Mouse (Mus musculus): Measurements from ENCODE around the gene Nr6a1.

Gene Nr6a1

DNA sequence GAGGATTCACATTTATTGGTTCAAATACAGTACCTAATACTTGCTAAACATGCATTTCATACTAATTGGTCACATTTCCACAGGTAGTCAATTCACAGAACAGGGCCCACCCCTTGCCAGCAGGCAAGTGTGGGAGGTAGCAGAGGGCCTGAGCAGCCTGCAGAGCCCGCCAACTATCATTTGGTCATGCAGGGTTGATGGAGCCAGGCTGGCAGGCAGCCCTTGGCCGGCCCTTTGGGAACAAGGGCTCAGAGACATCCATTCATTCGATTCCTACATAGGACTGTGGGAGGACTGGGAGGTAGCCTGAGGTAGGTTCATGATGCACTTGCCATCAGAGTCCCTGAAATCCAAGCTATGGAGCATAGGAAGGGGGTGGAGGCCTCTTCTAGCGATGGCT is 204.1 kb downstream of the Nr6a1 start:
- in situ Hi-C loops (cut with MboI; ENCODE audit: unreplicated experiment in 2 of 2), result no loop called here

GRCm38 (mm10) chr2:38722076-38722475 is 205.4 kb downstream of the Nr6a1 start:
- in situ Hi-C loops (cut with MboI; ENCODE audit: unreplicated experiment in 2 of 2), result no loop called here

DNA sequence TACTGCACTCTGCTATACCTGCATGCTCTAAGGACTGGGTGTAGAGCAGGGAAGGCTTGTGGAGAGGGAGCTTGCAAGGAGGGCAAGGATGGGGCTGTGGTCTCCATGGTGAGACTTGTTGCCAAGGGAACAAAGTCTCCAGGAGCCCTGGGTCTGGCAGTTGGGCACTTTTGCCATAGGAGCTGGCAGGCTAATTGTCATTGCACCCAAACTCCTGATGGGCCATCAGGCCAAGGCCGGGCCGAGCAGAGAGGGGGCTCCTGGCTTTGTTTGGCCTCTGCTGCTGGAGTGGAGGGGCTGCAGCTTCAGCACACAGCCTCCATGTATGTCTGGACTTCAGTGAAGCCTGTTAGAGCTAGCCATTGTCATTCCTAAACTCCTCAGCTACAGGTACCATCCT is 206.8 kb downstream of the Nr6a1 start:
- in situ Hi-C loops (cut with MboI; ENCODE audit: unreplicated experiment in 2 of 2), result no loop called here

- in situ Hi-C loops (cut with MboI; ENCODE audit: unreplicated experiment in 2 of 2), result no loop called here
These were observed 208.1 kb downstream of the Nr6a1 start for GRCm38 (mm10) chr2:38719354-38719753.

GRCm38 (mm10) chr2:38718676-38719075 is 208.8 kb downstream of the Nr6a1 start:
- in situ Hi-C loops (cut with MboI; ENCODE audit: unreplicated experiment in 2 of 2), result no loop called here

- in situ Hi-C loops (cut with MboI; ENCODE audit: unreplicated experiment in 2 of 2), result no loop called here
These were observed 210.1 kb downstream of the Nr6a1 start for GRCm38 (mm10) chr2:38717436-38717835.

DNA sequence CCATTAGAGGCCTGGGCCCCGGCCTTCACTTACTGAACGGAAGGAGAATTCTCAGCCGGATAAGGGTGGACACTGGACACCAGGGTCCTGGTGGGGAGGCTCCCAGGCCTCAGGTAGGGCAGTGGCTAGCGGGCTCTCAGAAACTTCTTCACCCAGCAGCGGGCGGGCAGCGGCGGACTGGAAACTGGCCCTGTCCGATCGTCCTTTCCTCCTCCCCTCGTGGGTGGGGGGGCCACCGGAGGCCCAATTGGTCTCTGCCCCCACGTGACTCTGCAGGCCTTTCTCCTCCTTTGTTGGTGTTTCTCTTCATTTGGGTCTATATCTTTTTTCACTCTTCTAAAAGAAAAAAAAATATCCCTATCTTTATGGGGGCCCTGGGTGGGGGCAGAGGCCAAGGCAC is 213.2 kb downstream of the Nr6a1 start, which contains the start of gene Nr5a1:
Gene Nr5a1 (minus strand): TSS at position 219 of the 400 bp plus-strand sequence.
- in situ Hi-C loops (cut with MboI; ENCODE audit: unreplicated experiment in 2 of 2), result no loop called here

DNA sequence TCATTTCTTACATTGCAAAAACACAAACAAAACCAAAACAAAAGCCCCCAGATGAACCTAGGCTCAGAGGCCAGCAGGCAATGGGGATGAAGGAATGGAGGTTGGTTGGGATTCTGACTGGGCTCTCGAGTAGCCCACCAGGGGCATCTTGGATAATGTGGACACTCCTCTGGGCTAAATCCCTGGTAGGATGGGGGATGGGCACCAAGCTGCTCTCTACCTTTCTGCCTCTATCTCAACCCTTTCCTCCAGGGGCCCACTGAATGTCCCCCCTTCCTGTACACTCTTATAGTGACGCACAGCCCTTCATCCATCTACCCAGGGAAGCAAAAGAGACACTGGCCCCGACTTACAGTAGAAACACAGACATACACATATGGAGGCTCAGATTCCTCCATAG is 213.9 kb downstream of the Nr6a1 start:
- in situ Hi-C loops (cut with MboI; ENCODE audit: unreplicated experiment in 2 of 2), result no loop called here

GRCm38 (mm10) chr2:38712769-38713125 is 214.7 kb downstream of the Nr6a1 start:
- in situ Hi-C loops (cut with MboI; ENCODE audit: unreplicated experiment in 2 of 2), result no loop called here

- in situ Hi-C loops (cut with MboI; ENCODE audit: unreplicated experiment in 2 of 2), result no loop called here
These were observed 215.3 kb downstream of the Nr6a1 start for GRCm38 (mm10) chr2:38712076-38712768.

DNA sequence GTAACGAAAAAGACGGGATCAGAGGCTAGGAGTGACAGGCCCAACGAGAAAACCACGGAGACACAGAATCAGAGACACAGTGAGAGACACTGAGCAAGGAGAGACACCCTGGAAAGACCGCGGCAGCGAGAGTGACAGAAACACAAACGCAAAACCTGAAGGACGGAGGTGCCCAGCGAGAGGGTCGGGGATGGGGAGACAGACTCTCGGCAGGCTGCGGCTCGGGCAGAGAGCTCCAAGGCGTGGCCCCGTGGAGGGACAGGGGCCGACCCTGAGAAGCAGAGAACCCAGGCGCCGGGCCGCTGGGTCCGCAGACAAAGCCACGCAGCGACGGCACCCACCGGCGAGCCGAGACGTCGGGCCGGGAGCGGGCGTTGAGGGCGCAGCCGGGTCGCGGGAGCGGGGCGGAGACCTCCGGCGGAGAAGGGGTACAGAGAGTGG is 216.0 kb downstream of the Nr6a1 start:
- in situ Hi-C loops (cut with MboI; ENCODE audit: unreplicated experiment in 2 of 2), result no loop called here

DNA sequence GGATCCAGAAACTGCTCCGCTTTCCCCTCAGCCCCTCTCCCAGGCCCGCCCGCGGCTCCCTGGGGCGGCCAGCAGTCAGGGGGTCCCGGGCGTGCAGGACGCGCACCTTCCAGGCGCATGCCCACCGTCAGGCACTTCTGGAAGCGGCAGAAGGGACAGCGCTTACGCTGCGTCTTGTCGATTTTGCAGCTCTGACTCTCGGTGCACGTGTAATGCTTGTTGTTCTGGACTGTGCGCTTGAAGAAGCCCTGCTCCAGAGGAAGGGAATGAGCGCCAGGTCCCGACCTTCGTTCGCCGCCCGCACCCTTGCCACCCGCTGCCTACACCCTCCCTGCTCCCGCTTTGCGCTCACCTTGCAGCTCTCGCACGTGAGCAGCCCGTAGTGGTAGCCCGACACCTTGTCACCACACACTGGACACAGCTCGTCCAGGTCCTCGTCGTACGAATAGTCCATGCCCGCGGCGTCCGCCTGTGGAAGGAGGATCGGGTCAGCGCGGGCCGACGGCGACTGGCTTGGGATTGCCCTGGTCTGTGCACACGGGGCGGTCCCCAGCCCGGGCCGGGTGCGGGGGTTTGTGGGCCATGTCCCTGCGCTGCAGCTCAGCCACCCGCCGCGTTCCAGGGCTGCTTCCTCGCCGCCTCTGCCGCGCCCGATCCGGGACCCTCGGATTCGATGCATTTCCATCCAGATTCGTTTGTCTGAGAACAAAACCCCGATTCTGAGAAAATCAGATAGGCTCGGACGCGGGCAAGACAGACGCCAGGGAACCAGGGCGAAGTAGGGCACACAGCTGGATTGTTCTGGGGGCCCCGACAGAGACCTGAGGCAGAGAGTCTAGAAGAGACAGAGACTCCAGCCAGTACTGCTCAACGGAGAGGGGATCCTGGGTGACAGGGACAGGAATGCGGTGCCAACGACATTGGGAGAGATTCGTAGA is 216.9 kb downstream of the Nr6a1 start:
- in situ Hi-C loops (cut with MboI; ENCODE audit: unreplicated experiment in 2 of 2), result no loop called here

- in situ Hi-C loops (cut with MboI; ENCODE audit: unreplicated experiment in 2 of 2), result no loop called here
These were observed 218.4 kb downstream of the Nr6a1 start for GRCm38 (mm10) chr2:38708907-38709688.

GRCm38 (mm10) chr2:38706661-38707060 is 220.8 kb downstream of the Nr6a1 start:
- in situ Hi-C loops (cut with MboI; ENCODE audit: unreplicated experiment in 2 of 2), result no loop called here

GRCm38 (mm10) chr2:38705036-38705435 is 222.5 kb downstream of the Nr6a1 start:
- in situ Hi-C loops (cut with MboI; ENCODE audit: unreplicated experiment in 2 of 2), result no loop called here

DNA sequence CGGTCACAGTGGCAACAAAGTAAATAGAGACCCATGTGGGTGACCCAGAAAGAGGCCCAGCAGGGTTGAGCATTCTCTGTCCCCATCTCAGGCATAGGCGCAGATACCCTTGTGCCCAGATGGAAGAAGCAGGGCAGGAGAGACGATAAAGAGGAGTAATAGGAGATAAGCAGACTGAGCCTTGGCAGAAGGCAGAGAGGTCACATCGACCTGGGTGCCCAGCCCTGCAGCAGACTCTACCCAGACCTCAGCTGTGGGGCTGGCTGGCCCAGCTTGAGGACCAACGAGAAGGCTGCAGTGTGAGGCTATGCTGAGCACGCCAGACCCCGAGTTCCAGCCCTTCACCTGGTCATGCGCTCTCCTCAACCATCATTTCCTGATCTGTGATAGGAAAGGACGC is 223.2 kb downstream of the Nr6a1 start:
- in situ Hi-C loops (cut with MboI; ENCODE audit: unreplicated experiment in 2 of 2), result no loop called here

DNA sequence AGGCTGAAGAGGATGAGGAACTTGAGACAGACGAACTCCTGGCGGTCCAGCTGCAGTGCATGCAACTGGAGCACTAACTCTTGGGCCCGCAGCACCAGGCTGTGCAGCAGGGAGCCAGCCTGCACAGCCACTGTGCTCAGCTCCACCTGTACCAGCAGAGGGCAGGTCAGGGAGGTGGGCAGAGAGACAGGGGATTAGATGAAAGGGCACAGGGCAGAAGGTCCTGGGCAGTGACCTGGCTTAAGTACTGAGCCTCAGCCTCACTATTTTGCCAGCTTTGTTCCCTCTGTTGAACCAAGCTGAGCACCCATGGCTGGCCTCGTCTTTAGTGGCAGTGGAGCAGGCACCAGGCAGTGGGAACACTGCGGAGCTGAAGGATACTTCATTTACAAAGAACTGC is 227.3 kb downstream of the Nr6a1 start:
- in situ Hi-C loops (cut with MboI; ENCODE audit: unreplicated experiment in 2 of 2), result no loop called here

GRCm38 (mm10) chr2:38698623-38699022 is 228.9 kb downstream of the Nr6a1 start:
- in situ Hi-C loops (cut with MboI; ENCODE audit: unreplicated experiment in 2 of 2), result no loop called here

- in situ Hi-C loops (cut with MboI; ENCODE audit: unreplicated experiment in 2 of 2), result no loop called here
These were observed 230.1 kb downstream of the Nr6a1 start for GRCm38 (mm10) chr2:38697128-38698120.

GRCm38 (mm10) chr2:38695770-38696169 is 231.7 kb downstream of the Nr6a1 start:
- in situ Hi-C loops (cut with MboI; ENCODE audit: unreplicated experiment in 2 of 2), result no loop called here
